Mouse (Mus musculus): Measurements from ENCODE around the gene Chmp3. TPM values are rescaled to one million over a fixed set of nuclear protein-coding genes. Genes with fewer than 3 reads are reported as not detected.

Gene Chmp3
- total and polyA plus RNA-seq, 2 experiments from 2014 or later, result 46.1 to 62.5 TPM

DNA sequence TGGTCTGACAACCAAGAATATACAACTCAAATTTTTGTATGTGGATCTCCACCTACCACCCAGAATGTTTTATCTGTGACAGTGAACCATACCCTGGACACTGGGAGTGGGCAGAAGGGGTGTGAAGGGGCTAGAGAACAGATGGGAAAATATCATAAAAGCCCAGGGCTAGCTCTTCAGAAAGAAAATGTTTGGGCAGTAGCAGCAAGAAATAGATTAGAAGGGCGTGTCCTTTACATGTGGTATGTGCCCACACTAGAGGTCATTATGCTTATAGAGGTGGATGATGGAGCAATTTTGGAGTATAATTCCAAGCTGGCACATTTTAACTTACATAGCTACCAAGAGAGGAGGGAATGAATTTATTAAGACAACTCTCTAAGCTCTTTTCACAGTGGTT lies 31.8 kb downstream of the Chmp3 start:
- 97% methylated on average over 1 of the region's 1 CpGs for WGBS
- TF ChIP-seq EP300 (IDR thresholded peaks at IDR 0.05; ENCODE audit: low read depth) (no peak), CTCF (IDR thresholded peaks at IDR 0.05; ENCODE audit: low read depth) (no peak)
- H3K36me3 ChIP-seq (replicated peaks; ENCODE audit: control insufficient read depth, insufficient read depth, low read length), result peaks cover 66% of the 10 kb centered on the region

DNA sequence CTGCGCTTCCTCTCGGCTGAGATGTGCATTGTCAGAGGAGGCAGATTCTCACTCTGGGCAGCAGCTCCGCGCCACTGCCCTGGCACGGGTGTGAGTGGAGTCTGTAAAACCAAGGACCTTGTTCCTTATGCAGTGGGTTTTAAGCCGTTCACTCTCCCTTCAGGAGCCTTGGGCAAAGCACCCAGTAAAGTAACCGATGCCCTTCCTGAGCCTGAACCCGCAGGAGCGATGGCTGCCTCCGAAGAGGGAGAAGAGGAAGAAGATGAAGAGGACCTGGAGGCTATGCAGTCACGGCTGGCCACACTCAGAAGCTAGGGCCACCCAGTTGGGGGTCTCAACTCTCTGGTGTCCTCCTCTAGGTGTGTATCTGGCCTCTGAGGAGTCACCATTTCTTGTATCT lies 35.9 kb downstream of the Chmp3 start:
- H3K36me3 ChIP-seq (replicated peaks; ENCODE audit: control insufficient read depth, insufficient read depth, low read length), result peaks cover 53% of the 10 kb centered on the region

More for the DNA sequence above, 31.8 kb downstream of the Chmp3 start:
- no peak for ATAC-seq (ENCODE audit: insufficient read depth, low read depth)
- no peaks in the 10 kb centered on the region for H3K27me3 ChIP-seq (ENCODE audit: control insufficient read depth, insufficient read depth, low read length)
- no peak overlapping the region for H3K27ac ChIP-seq (ENCODE audit: low read depth)
- H3K4me2 ChIP-seq (ENCODE audit: low read depth, low read length), result no peak overlapping the region
- no peaks in the 10 kb centered on the region for H3K9me3 ChIP-seq (replicated peaks; ENCODE audit: control insufficient read depth, low read length)
- H3K4me3 ChIP-seq (ENCODE audit: low read depth, low read length), result no peak overlapping the region
- H3K9ac ChIP-seq (replicated peaks; ENCODE audit: low read depth, low read length), result no peak overlapping the region
- H3K4me1 ChIP-seq (ENCODE audit: control insufficient read depth, insufficient read depth), result no peaks in the 10 kb centered on the region
- no peak for DNase-seq (ENCODE audit: low spot score)

DNA sequence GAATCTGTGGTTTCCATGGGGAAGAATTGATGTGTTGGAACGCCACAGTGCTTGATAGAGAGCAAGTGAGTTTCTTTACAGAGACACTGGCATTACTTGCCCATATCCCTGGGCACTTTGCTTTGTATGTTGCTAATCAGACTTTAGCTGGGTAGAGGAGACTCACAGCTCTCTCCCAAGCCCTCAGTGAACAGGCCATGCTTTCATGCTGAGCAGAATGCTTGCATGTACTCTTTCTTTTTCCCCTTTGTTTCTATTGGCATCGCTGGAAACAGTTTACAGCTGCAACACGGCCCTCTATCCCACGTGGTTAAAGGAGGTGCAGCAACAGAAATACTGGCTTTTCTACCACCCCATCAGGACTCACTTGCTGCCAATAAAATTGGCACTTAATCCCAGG lies 39.6 kb downstream of the Chmp3 start:
- 76% methylated on average over 4 of the region's 4 CpGs for WGBS
- peaks cover 59% of the 10 kb centered on the region for H3K36me3 ChIP-seq (replicated peaks; ENCODE audit: control insufficient read depth, insufficient read depth, low read length)

More for the DNA sequence above, 35.9 kb downstream of the Chmp3 start:
- H3K27ac ChIP-seq (ENCODE audit: low read depth), result no peak overlapping the region
- no peaks in the 10 kb centered on the region for H3K9me3 ChIP-seq (replicated peaks; ENCODE audit: control insufficient read depth, low read length)
- 94% methylated on average over 11 of the region's 11 CpGs for WGBS
- ATAC-seq (ENCODE audit: insufficient read depth, low read depth) (no peak), DNase-seq (ENCODE audit: low spot score) (no peak)
- TF ChIP-seq EP300 (IDR thresholded peaks at IDR 0.05; ENCODE audit: low read depth), result no peak
- TF ChIP-seq CTCF (IDR thresholded peaks at IDR 0.05; ENCODE audit: low read depth), result no peak
- no peak overlapping the region for H3K9ac ChIP-seq (replicated peaks; ENCODE audit: low read depth, low read length)
- no peak overlapping the region for H3K4me3 ChIP-seq (ENCODE audit: low read depth, low read length)
- H3K27me3 ChIP-seq (ENCODE audit: control insufficient read depth, insufficient read depth, low read length), result no peaks in the 10 kb centered on the region
- no peak overlapping the region for H3K4me2 ChIP-seq (ENCODE audit: low read depth, low read length)
- H3K4me1 ChIP-seq (ENCODE audit: control insufficient read depth, insufficient read depth), result no peaks in the 10 kb centered on the region

DNA sequence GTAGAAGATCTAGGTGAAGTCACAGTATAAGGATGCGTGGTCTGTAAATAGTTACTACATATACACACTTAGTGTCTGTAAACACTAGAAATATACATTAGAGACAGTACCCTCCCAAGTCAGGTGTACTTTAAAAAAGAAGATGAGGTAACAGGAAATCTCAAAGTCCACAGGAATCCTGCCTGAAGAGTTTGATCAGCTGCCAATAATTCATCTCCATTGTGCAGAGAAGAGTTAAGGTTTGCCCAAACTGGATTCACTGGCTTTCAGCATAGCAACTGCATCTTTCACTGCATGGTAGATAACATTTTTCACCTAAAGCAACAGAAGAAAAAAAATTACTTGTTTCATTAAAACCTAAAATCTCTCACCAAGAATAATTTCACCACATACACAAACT lies 45.8 kb downstream of the Chmp3 start:
- Histone ChIP-seq H3K4me2 (ENCODE audit: low read depth, low read length) (no peak overlapping the region), H3K36me3 (replicated peaks; ENCODE audit: control insufficient read depth, insufficient read depth, low read length) (peaks cover 79% of the 10 kb centered on the region), H3K4me1 (ENCODE audit: control insufficient read depth, insufficient read depth) (peaks cover 12% of the 10 kb centered on the region), H3K27me3 (ENCODE audit: control insufficient read depth, insufficient read depth, low read length) (no peaks in the 10 kb centered on the region), H3K4me3 (ENCODE audit: low read depth, low read length) (no peak overlapping the region), H3K27ac (ENCODE audit: low read depth) (peak overlapping the region; percentile 81), H3K9ac (replicated peaks; ENCODE audit: low read depth, low read length) (no peak overlapping the region), H3K9me3 (replicated peaks; ENCODE audit: control insufficient read depth, low read length) (no peaks in the 10 kb centered on the region)
- no peak for ATAC-seq (ENCODE audit: insufficient read depth, low read depth)
- 96% methylated on average over 1 of the region's 1 CpGs for WGBS
- no peak for DNase-seq (ENCODE audit: low spot score)
- no peak for TF ChIP-seq CTCF (IDR thresholded peaks at IDR 0.05; ENCODE audit: low read depth)
- TF ChIP-seq EP300 (IDR thresholded peaks at IDR 0.05; ENCODE audit: low read depth), result no peak

More for the DNA sequence above, 39.6 kb downstream of the Chmp3 start:
- ATAC-seq (ENCODE audit: insufficient read depth, low read depth), result no peak
- H3K4me2 ChIP-seq (ENCODE audit: low read depth, low read length), result no peak overlapping the region
- no peaks in the 10 kb centered on the region for H3K27me3 ChIP-seq (ENCODE audit: control insufficient read depth, insufficient read depth, low read length)
- no peak overlapping the region for H3K9ac ChIP-seq (replicated peaks; ENCODE audit: low read depth, low read length)
- H3K4me1 ChIP-seq (ENCODE audit: control insufficient read depth, insufficient read depth), result no peaks in the 10 kb centered on the region
- no peak overlapping the region for H3K4me3 ChIP-seq (ENCODE audit: low read depth, low read length)
- TF ChIP-seq CTCF (IDR thresholded peaks at IDR 0.05; ENCODE audit: low read depth) (no peak), EP300 (IDR thresholded peaks at IDR 0.05; ENCODE audit: low read depth) (no peak)
- no peaks in the 10 kb centered on the region for H3K9me3 ChIP-seq (replicated peaks; ENCODE audit: control insufficient read depth, low read length)
- no peak overlapping the region for H3K27ac ChIP-seq (ENCODE audit: low read depth)
- no peak for DNase-seq (ENCODE audit: low spot score)

DNA sequence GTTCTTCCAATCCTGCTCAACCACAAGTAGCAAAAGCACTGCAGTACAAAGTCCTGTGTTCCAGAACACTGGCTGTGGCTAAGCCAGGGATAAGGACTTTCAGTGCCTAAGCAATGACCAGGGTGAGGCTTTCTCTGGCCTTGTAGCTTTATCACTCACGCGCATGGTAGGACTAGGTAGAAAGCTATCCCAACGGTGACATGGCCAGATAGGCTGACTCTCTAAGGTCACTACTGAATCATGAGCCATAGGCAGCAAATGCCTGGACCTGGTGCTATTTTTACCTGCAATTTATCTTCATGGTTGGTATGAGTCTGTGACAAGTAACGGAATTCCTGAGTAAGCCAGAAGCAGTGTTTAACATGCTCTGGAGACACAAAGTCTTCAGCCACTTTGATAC lies 46.6 kb downstream of the Chmp3 start:
- Histone ChIP-seq H3K4me2 (ENCODE audit: low read depth, low read length) (no peak overlapping the region), H3K4me1 (ENCODE audit: control insufficient read depth, insufficient read depth) (peaks cover 12% of the 10 kb centered on the region), H3K27ac (ENCODE audit: low read depth) (peak overlapping the region; percentile 81)

DNA sequence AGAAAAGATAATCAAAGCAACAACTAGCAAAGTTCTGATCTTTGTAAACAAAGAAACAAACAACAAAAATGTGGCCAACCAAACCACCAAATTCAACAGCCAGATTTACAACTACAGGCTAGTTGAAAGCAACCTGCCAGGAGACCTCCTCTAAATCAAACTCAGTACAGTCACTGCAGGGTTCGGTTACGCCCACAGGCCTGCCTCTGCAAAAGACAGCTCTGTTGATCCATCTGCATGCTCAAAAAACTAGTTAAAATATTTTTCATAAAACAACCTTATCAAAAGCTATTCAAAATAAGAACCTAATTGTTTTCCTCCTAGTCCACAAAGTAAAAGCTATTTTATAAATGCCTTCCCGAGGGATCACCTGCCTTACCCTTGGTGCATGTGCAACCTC lies 64.2 kb downstream of the Chmp3 start:
- 87% methylated on average over 3 of the region's 3 CpGs for WGBS
- no peak overlapping the region for H3K27ac ChIP-seq (ENCODE audit: low read depth)
- H3K4me2 ChIP-seq (ENCODE audit: low read depth, low read length), result no peak overlapping the region
- no peaks in the 10 kb centered on the region for H3K9me3 ChIP-seq (replicated peaks; ENCODE audit: control insufficient read depth, low read length)
- TF ChIP-seq EP300 (IDR thresholded peaks at IDR 0.05; ENCODE audit: low read depth), result no peak
- TF ChIP-seq CTCF (IDR thresholded peaks at IDR 0.05; ENCODE audit: low read depth), result no peak
- no peaks in the 10 kb centered on the region for H3K4me1 ChIP-seq (ENCODE audit: control insufficient read depth, insufficient read depth)
- H3K36me3 ChIP-seq (replicated peaks; ENCODE audit: control insufficient read depth, insufficient read depth, low read length), result peaks cover 85% of the 10 kb centered on the region
- H3K27me3 ChIP-seq (ENCODE audit: control insufficient read depth, insufficient read depth, low read length), result no peaks in the 10 kb centered on the region
- H3K4me3 ChIP-seq (ENCODE audit: low read depth, low read length), result no peak overlapping the region
- H3K9ac ChIP-seq (replicated peaks; ENCODE audit: low read depth, low read length), result no peak overlapping the region
- ATAC-seq (ENCODE audit: insufficient read depth, low read depth) (no peak), DNase-seq (ENCODE audit: low spot score) (no peak)

More for the DNA sequence above, 46.6 kb downstream of the Chmp3 start:
- no peaks in the 10 kb centered on the region for H3K27me3 ChIP-seq (ENCODE audit: control insufficient read depth, insufficient read depth, low read length)
- ATAC-seq (ENCODE audit: insufficient read depth, low read depth), result peak; percentile 79
- H3K9me3 ChIP-seq (replicated peaks; ENCODE audit: control insufficient read depth, low read length), result no peaks in the 10 kb centered on the region
- DNase-seq (ENCODE audit: low spot score), result peak; percentile 26
- TF ChIP-seq CTCF (IDR thresholded peaks at IDR 0.05; ENCODE audit: low read depth) (no peak), EP300 (IDR thresholded peaks at IDR 0.05; ENCODE audit: low read depth) (0 out of 2 replicates have a peak, but pooled peaks have one; percentile 46)
- peaks cover 86% of the 10 kb centered on the region for H3K36me3 ChIP-seq (replicated peaks; ENCODE audit: control insufficient read depth, insufficient read depth, low read length)
- H3K9ac ChIP-seq (replicated peaks; ENCODE audit: low read depth, low read length), result no peak overlapping the region
- WGBS, result 41% methylated on average over 4 of the region's 4 CpGs
- no peak overlapping the region for H3K4me3 ChIP-seq (ENCODE audit: low read depth, low read length)

All from heart, postnatal 0 days (tissue).